Mouse (Mus musculus): ENCODE measurements around the gene Syt11.
"Not testable (repeated sequence)": the region's sequence is repeated elsewhere in the genome, so short reads cannot be mapped to it uniquely, and the experiment has no call there.

DNA sequence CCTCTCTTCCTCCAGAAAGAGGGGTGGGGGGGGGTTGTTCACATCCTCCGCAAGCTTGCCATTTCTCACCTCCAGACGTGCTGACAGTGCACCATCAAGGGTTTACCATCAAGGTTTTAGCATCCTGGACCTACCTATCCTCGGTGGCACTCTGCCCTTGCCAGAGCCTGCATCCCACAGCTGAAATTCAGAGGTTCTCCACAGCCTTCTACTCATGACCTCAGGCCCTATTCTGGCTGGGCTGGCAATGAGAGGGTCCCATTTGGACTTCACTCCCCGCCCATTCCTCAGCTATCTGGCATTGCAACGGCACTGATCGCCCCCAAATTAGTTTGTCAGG lies 3.1 kb downstream of the Syt11 start:
- not testable (repeated sequence) for TF ChIP-seq CTCF (IDR thresholded peaks at IDR 0.05; ENCODE audit: extremely low read depth, insufficient read depth, insufficient read length, insufficient replicate concordance); POLR2A (IDR thresholded peaks at IDR 0.05; ENCODE audit: low read depth, low read length)

Measured in spleen, adult 2 months (tissue).